Mouse (Mus musculus): ENCODE data around the gene Crocc. TPM values are rescaled to one million over a fixed set of nuclear protein-coding genes. Genes with fewer than 3 reads are reported as not detected.

Gene Crocc
- polyA plus RNA-seq, 1 experiment from 2014 or later = 7.2 TPM

DNA sequence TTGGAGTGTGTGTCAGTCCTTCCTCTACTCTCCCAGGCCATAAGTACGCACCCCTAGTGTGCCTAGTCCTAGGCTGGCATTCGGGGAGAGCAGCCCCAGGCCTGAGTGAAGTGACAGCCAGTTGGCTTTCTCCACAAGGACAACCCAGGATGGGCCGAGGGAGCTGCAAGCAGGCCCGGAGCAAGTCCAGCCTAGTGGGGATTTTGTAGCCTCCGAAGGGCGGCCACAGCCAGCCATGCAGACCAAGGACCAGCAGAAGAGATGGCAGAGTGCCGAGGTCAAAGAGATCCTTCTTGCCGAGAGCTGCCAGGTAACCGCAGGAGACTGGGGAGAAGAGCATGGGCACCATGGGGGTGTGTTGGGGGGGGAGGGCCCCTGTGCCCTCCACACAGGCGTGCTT, 34.7 kb upstream of the Crocc start:
- H3K27me3 ChIP-seq (ENCODE audit: control insufficient read depth, insufficient read depth, low read length) = no peaks in the 10 kb centered on the region
- no peak overlapping the region for H3K27ac ChIP-seq (replicated peaks; ENCODE audit: low read depth, low read length)
- H3K36me3 ChIP-seq (ENCODE audit: control insufficient read depth, insufficient read depth, low read length) = no peaks in the 10 kb centered on the region
- no peak overlapping the region for H3K4me2 ChIP-seq (ENCODE audit: low read length)
- H3K9me3 ChIP-seq (ENCODE audit: control insufficient read depth, low read length) = no peaks in the 10 kb centered on the region
- H3K9ac ChIP-seq (replicated peaks; ENCODE audit: low read length) = no peak overlapping the region
- no peaks in the 10 kb centered on the region for H3K4me1 ChIP-seq (ENCODE audit: control insufficient read depth, insufficient read depth, low read length)
- no peak for ATAC-seq (ENCODE audit: low FRiP score, low TSS enrichment)
- H3K4me3 ChIP-seq (replicated peaks; ENCODE audit: low read depth, low read length) = no peak overlapping the region
- no peak for DNase-seq
- WGBS = 75% methylated on average over 10 of the region's 10 CpGs

DNA sequence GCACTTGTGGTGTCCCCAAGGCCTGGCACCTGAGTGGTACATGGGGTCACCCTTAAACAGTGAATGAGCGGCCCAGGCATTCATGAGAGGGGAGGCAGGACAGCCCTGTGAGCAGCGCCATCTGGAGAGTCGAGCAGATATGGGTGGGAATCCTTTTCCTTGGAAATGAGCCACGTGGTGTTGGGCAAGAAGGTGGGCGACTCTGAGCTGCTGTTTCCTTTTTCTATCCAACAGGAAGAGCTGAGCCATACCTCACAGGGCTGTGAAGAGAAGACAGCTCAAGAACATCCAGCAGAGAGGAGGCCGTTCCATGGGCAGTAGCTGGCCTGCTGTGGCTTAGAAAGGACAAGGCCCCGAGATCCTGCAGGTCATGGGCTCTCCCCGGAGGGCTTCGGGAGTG, 28.4 kb upstream of the Crocc start:
- H3K27ac ChIP-seq (replicated peaks; ENCODE audit: low read depth, low read length) = no peak overlapping the region
- H3K27me3 ChIP-seq (ENCODE audit: control insufficient read depth, insufficient read depth, low read length) = no peaks in the 10 kb centered on the region
- H3K9ac ChIP-seq (replicated peaks; ENCODE audit: low read length) = no peak overlapping the region
- no peaks in the 10 kb centered on the region for H3K4me1 ChIP-seq (ENCODE audit: control insufficient read depth, insufficient read depth, low read length)
- no peaks in the 10 kb centered on the region for H3K36me3 ChIP-seq (ENCODE audit: control insufficient read depth, insufficient read depth, low read length)
- no peaks in the 10 kb centered on the region for H3K9me3 ChIP-seq (ENCODE audit: control insufficient read depth, low read length)
- WGBS = 79% methylated on average over 9 of the region's 9 CpGs
- H3K4me2 ChIP-seq (ENCODE audit: low read length) = no peak overlapping the region
- ATAC-seq (ENCODE audit: low FRiP score, low TSS enrichment) (no peak), DNase-seq (no peak)
- no peak overlapping the region for H3K4me3 ChIP-seq (replicated peaks; ENCODE audit: low read depth, low read length)

DNA sequence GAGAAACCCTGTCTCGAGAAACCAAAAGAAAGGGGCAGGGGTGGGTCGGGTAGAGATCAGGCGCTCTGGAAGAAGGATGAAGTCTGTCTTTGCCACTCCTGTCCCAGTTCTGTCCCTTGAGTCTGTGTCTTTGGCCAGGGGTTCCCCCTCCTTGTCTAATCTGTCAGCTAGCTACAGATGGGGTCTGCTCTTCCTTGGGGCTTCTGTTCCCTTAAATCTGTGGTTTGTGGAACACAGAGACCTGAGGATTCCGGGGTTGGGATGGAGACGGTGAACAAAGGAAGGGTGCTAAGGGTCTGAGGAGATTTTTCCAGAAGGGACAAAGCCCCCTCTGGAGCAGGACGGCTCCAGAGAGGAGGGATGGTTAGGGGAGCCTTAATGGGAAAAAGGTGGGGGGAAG, 27.7 kb upstream of the Crocc start, which contains the start of gene Spata21:
Gene Spata21 (plus strand): TSS at position 301 of the 400 bp plus-strand sequence.
- Histone ChIP-seq H3K4me1 (ENCODE audit: control insufficient read depth, insufficient read depth, low read length) (no peaks in the 10 kb centered on the region), H3K9ac (replicated peaks; ENCODE audit: low read length) (no peak within 1 kb of the TSS), H3K4me3 (replicated peaks; ENCODE audit: low read depth, low read length) (no peak within 1 kb of the TSS), H3K9me3 (ENCODE audit: control insufficient read depth, low read length) (no peaks in the 10 kb centered on the region), H3K36me3 (ENCODE audit: control insufficient read depth, insufficient read depth, low read length) (no peaks in the 10 kb centered on the region), H3K27me3 (ENCODE audit: control insufficient read depth, insufficient read depth, low read length) (no peaks in the 10 kb centered on the region), H3K27ac (replicated peaks; ENCODE audit: low read depth, low read length) (no peak within 1 kb of the TSS), H3K4me2 (ENCODE audit: low read length) (no peak within 1 kb of the TSS)
- ATAC-seq (ENCODE audit: low FRiP score, low TSS enrichment) = no peak
- 72% methylated on average over 6 of the region's 6 CpGs for WGBS
- DNase-seq = no peak

DNA sequence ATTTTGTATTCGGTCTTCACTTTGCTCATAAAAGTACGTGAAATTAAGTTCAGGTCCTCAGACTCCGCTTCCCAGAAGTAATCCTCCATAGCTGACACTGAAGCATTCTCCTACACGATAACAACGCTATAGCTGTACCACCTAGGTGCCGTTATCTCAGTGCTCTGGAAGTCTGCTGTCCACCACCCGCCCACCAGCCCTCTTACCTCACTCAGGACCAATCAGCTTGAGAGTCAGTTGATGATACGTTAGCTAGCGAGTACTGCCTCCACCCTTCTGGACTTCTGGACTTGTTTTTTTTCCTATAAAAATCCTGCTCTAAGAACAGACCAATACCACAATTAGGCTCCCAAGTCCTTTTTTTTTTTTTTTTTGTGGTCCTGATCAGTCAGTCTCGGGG, 26.5 kb upstream of the Crocc start:
- H3K4me3 ChIP-seq (replicated peaks; ENCODE audit: low read depth, low read length) = no peak overlapping the region
- DNase-seq (no peak), ATAC-seq (ENCODE audit: low FRiP score, low TSS enrichment) (no peak)
- WGBS = 76% methylated on average over 10 of the region's 10 CpGs
- no peaks in the 10 kb centered on the region for H3K4me1 ChIP-seq (ENCODE audit: control insufficient read depth, insufficient read depth, low read length)
- no peaks in the 10 kb centered on the region for H3K27me3 ChIP-seq (ENCODE audit: control insufficient read depth, insufficient read depth, low read length)
- H3K9me3 ChIP-seq (ENCODE audit: control insufficient read depth, low read length) = no peaks in the 10 kb centered on the region
- no peak overlapping the region for H3K4me2 ChIP-seq (ENCODE audit: low read length)
- no peak overlapping the region for H3K27ac ChIP-seq (replicated peaks; ENCODE audit: low read depth, low read length)
- H3K9ac ChIP-seq (replicated peaks; ENCODE audit: low read length) = no peak overlapping the region
- no peaks in the 10 kb centered on the region for H3K36me3 ChIP-seq (ENCODE audit: control insufficient read depth, insufficient read depth, low read length)

DNA sequence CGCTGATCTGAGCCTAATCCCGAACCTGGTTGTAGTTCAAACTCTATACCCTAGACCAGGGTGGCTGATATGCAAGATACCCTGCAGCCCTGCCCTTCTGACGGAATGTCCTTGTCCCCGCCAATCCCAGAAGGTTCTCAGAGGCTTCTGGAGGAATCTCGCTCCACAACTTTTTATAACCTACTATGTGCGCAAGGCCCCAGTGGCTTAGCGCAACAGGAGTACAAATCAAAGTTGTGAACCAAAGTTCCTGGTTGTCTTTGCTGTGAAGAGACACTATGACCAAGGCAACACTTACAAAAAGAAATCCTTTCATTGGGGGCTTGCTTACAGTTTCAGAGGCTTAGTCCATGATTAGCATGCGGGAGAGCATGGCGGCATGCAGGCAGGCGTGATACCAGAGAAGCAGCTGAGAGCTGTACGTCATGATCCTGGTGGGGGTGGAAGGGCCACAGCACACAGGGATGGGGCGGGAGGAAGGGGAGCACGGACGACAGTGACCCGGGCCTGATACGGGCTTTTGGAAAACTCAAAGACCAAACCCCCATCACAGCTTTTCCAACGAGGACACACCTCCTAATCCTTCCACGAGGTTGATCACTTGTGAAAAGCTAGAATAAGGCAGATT, 18.3 kb upstream of the Crocc start:
- no peaks in the 10 kb centered on the region for H3K9me3 ChIP-seq (ENCODE audit: control insufficient read depth, low read length)
- H3K9ac ChIP-seq (replicated peaks; ENCODE audit: low read length) = no peak overlapping the region
- no peaks in the 10 kb centered on the region for H3K27me3 ChIP-seq (ENCODE audit: control insufficient read depth, insufficient read depth, low read length)
- H3K36me3 ChIP-seq (ENCODE audit: control insufficient read depth, insufficient read depth, low read length) = peaks cover 8% of the 10 kb centered on the region; the same call in 1 of the 2 replicates
- 69% methylated on average over 18 of the region's 18 CpGs for WGBS
- H3K4me2 ChIP-seq (ENCODE audit: low read length) = no peak overlapping the region
- ATAC-seq (ENCODE audit: low FRiP score, low TSS enrichment) = no peak
- DNase-seq = no peak
- H3K4me1 ChIP-seq (ENCODE audit: control insufficient read depth, insufficient read depth, low read length) = peaks cover 13% of the 10 kb centered on the region
- no peak overlapping the region for H3K4me3 ChIP-seq (replicated peaks; ENCODE audit: low read depth, low read length)
- H3K27ac ChIP-seq (replicated peaks; ENCODE audit: low read depth, low read length) = no peak overlapping the region

DNA sequence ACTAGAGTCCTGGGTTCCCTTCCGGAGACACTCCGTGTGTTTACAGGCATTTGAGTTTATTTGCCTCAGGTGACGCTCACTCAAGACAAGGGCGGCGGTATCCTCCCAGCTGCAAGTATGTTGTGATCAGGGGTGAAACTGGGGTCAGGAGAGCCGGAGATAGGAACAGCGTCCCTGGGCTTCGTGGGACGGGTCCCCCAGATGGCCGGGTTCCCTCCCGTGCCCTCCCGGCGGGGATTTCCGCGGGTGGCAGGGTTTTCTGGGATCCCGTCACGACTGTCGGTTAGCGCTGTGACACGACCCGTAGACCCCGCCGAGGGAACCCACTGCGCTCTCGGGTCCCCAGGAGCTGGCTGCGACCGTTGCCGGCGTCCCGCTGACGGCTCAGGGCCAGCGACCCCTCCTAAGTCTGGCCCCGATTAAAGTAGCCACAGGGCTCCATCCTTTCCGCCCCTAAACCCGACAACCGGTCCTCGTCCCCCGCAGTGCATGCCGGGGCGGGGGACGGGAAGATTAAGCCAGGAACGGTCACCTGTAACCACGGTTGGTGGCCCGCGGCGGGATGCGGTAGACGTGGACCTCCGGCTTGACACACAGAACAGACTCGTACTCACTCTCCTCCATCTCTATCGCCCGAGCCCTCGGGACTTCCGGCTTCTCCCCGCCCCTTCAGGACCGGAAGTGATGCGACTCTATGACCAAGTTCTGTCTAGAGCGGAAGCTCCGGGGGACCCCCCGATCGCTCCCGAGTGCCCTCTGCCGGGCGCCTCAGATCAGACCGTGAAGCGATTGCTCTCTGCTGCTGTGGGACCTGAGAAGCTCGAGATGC, 17.5 kb upstream of the Crocc start, which contains the start of gene Necap2:
Gene Necap2 (minus strand): TSS at position 677 of the 829 bp plus-strand sequence.
- WGBS = under 1% methylated on average over 67 of the region's 67 CpGs
- Histone ChIP-seq H3K36me3 (ENCODE audit: control insufficient read depth, insufficient read depth, low read length) (peaks cover 15% of the 10 kb centered on the region), H3K4me1 (ENCODE audit: control insufficient read depth, insufficient read depth, low read length) (peaks cover 13% of the 10 kb centered on the region), H3K27me3 (ENCODE audit: control insufficient read depth, insufficient read depth, low read length) (no peaks in the 10 kb centered on the region), H3K4me3 (replicated peaks; ENCODE audit: low read depth, low read length) (peak within 1 kb of the TSS; percentile 96), H3K27ac (replicated peaks; ENCODE audit: low read depth, low read length) (peak within 1 kb of the TSS; percentile 77), H3K9ac (replicated peaks; ENCODE audit: low read length) (peak within 1 kb of the TSS; percentile 87), H3K4me2 (ENCODE audit: low read length) (peak within 1 kb of the TSS; percentile 76), H3K9me3 (ENCODE audit: control insufficient read depth, low read length) (no peaks in the 10 kb centered on the region)
- ATAC-seq (ENCODE audit: low FRiP score, low TSS enrichment) = peak; percentile 91
- peak; percentile 99 for DNase-seq

DNA sequence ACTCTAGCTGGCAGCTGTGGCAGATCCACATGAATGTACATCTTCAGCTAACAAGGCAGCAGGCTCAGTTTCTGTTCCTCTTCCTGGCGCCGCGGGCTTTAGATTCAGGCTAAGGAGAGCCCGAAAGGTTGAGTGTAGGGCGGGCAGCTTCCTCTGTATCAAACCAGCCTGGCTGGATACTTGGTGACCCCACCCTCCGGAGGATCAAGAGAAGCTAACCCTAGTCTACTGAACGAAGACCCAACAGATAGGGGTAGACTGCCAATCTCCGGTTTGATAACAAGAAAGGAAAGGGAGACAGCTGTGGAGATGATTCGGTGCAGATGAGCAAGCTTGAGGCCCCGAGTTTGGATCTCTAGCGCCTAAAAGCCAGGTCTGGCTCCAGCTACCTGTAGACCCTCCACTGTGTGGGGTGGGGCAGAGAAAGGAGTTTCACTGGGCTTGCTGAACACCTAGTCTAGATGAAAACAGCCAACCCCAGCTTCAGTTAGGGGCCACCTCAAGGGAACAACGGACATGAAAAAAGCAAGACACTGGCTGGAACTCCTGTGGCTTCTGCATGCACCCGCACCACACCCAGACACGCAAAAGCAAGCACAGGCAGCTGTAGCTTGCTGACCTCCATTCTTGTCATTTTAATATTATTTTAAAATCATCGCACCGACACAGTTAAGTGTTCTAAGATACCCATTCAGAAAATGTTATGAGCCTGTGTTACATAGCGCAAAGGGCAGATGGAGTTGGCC, 16.6 kb upstream of the Crocc start:
- Histone ChIP-seq H3K27me3 (ENCODE audit: control insufficient read depth, insufficient read depth, low read length) (no peaks in the 10 kb centered on the region), H3K4me3 (replicated peaks; ENCODE audit: low read depth, low read length) (peak overlapping the region; percentile 96), H3K9me3 (ENCODE audit: control insufficient read depth, low read length) (no peaks in the 10 kb centered on the region), H3K36me3 (ENCODE audit: control insufficient read depth, insufficient read depth, low read length) (peaks cover 24% of the 10 kb centered on the region), H3K4me1 (ENCODE audit: control insufficient read depth, insufficient read depth, low read length) (peaks cover 13% of the 10 kb centered on the region), H3K4me2 (ENCODE audit: low read length) (peak overlapping the region; percentile 76), H3K9ac (replicated peaks; ENCODE audit: low read length) (peak overlapping the region; percentile 87), H3K27ac (replicated peaks; ENCODE audit: low read depth, low read length) (no peak overlapping the region)
- 86% methylated on average over 17 of the region's 17 CpGs for WGBS
- no peak for ATAC-seq (ENCODE audit: low FRiP score, low TSS enrichment)
- no peak for DNase-seq

DNA sequence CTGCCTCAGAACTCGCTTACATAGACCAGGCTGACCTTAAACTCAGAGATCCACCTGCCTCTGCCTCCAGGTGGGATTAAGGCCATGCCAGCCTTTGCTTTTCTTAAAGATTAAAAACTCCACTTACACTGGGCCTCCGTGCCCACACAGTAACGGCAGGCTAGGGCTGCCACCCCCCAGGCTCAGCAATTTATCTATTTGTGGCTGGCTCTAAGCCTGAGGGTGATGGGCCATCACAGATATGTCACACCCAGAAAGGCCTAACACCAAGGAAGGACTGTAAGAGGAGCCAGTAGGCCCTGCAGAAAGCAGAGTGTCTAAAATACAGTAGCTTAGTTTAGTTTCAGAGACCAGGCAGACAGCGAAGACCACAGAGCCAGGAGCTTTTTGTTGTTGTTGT, 13.8 kb upstream of the Crocc start:
- no peak for ATAC-seq (ENCODE audit: low FRiP score, low TSS enrichment)
- H3K9me3 ChIP-seq (ENCODE audit: control insufficient read depth, low read length) = no peaks in the 10 kb centered on the region
- no peak overlapping the region for H3K4me2 ChIP-seq (ENCODE audit: low read length)
- DNase-seq = no peak
- H3K27ac ChIP-seq (replicated peaks; ENCODE audit: low read depth, low read length) = no peak overlapping the region
- H3K27me3 ChIP-seq (ENCODE audit: control insufficient read depth, insufficient read depth, low read length) = no peaks in the 10 kb centered on the region
- no peak overlapping the region; the same call in 1 of the 2 replicates for H3K9ac ChIP-seq (replicated peaks; ENCODE audit: low read length)
- peaks cover 13% of the 10 kb centered on the region for H3K4me1 ChIP-seq (ENCODE audit: control insufficient read depth, insufficient read depth, low read length)
- 96% methylated on average over 4 of the region's 4 CpGs for WGBS
- no peak overlapping the region for H3K4me3 ChIP-seq (replicated peaks; ENCODE audit: low read depth, low read length)
- peaks cover 52% of the 10 kb centered on the region for H3K36me3 ChIP-seq (ENCODE audit: control insufficient read depth, insufficient read depth, low read length)

Measured in midbrain, embryonic 14.5 days (tissue).